Mouse (Mus musculus): ENCODE measurements around the gene Fzd4. TPM values are rescaled to one million over a fixed set of nuclear protein-coding genes. Genes with fewer than 3 reads are reported as not detected.

Gene Fzd4
- polyA plus RNA-seq, 1 experiment from 2014 or later = 3.8 TPM

GRCm38 (mm10) chr7:89406011-89406410 is 1.9 kb downstream of the Fzd4 start:
- Histone ChIP-seq H3K4me2 (replicated peaks; ENCODE audit: low read depth, low read length) (no peak overlapping the region), H3K27me3 (ENCODE audit: control insufficient read depth, insufficient read depth, low read length) (peaks cover 5% of the 10 kb centered on the region)

GRCm38 (mm10) chr7:89407006-89407940 is 3.1 kb downstream of the Fzd4 start:
- no peak overlapping the region for H3K4me3 ChIP-seq (ENCODE audit: low read depth, low read length)
- 90% methylated on average over 24 of the region's 24 CpGs for WGBS

More at GRCm38 (mm10) chr7:89406011-89406410, 1.9 kb downstream of the Fzd4 start:
- H3K27ac ChIP-seq (ENCODE audit: low read depth, low read length) = no peak overlapping the region
- H3K4me3 ChIP-seq (ENCODE audit: low read depth, low read length) = peak overlapping the region; percentile 8; the same call in 1 of the 2 replicates
- no peaks in the 10 kb centered on the region for H3K36me3 ChIP-seq (ENCODE audit: control insufficient read depth, insufficient read depth, low read length)
- H3K4me1 ChIP-seq (replicated peaks; ENCODE audit: control insufficient read depth, insufficient read depth, low read length) = peaks cover 3% of the 10 kb centered on the region; the same call in 1 of the 2 replicates
- no peak for DNase-seq (ENCODE audit: low spot score)
- no peaks in the 10 kb centered on the region for H3K9me3 ChIP-seq (ENCODE audit: control insufficient read depth, low read length)
- 58% methylated on average over 1 of the region's 1 CpGs for WGBS
- ATAC-seq (ENCODE audit: low FRiP score) = no peak
- H3K9ac ChIP-seq (ENCODE audit: low read depth, low read length) = no peak overlapping the region

GRCm38 (mm10) chr7:89410294-89410693 is 6.1 kb downstream of the Fzd4 start:
- 80% methylated on average over 4 of the region's 4 CpGs for WGBS
- no peaks in the 10 kb centered on the region for H3K9me3 ChIP-seq (ENCODE audit: control insufficient read depth, low read length)
- no peak overlapping the region for H3K27ac ChIP-seq (ENCODE audit: low read depth, low read length)
- H3K4me3 ChIP-seq (ENCODE audit: low read depth, low read length) = no peak overlapping the region
- H3K36me3 ChIP-seq (ENCODE audit: control insufficient read depth, insufficient read depth, low read length) = no peaks in the 10 kb centered on the region
- no peak overlapping the region for H3K9ac ChIP-seq (ENCODE audit: low read depth, low read length)
- no peak for DNase-seq (ENCODE audit: low spot score)
- ATAC-seq (ENCODE audit: low FRiP score) = no peak
- H3K4me1 ChIP-seq (replicated peaks; ENCODE audit: control insufficient read depth, insufficient read depth, low read length) = no peaks in the 10 kb centered on the region; the same call in 1 of the 2 replicates
- H3K27me3 ChIP-seq (ENCODE audit: control insufficient read depth, insufficient read depth, low read length) = no peaks in the 10 kb centered on the region; the same call in 1 of the 2 replicates
- no peak overlapping the region for H3K4me2 ChIP-seq (replicated peaks; ENCODE audit: low read depth, low read length)

More at GRCm38 (mm10) chr7:89407006-89407940, 3.1 kb downstream of the Fzd4 start:
- Histone ChIP-seq H3K36me3 (ENCODE audit: control insufficient read depth, insufficient read depth, low read length) (no peaks in the 10 kb centered on the region), H3K9ac (ENCODE audit: low read depth, low read length) (no peak overlapping the region), H3K27ac (ENCODE audit: low read depth, low read length) (no peak overlapping the region), H3K4me1 (replicated peaks; ENCODE audit: control insufficient read depth, insufficient read depth, low read length) (peaks cover 3% of the 10 kb centered on the region; the same call in 1 of the 2 replicates), H3K27me3 (ENCODE audit: control insufficient read depth, insufficient read depth, low read length) (peaks cover 5% of the 10 kb centered on the region), H3K9me3 (ENCODE audit: control insufficient read depth, low read length) (no peaks in the 10 kb centered on the region), H3K4me2 (replicated peaks; ENCODE audit: low read depth, low read length) (no peak overlapping the region)
- DNase-seq (ENCODE audit: low spot score) = no peak
- no peak for ATAC-seq (ENCODE audit: low FRiP score)

DNA sequence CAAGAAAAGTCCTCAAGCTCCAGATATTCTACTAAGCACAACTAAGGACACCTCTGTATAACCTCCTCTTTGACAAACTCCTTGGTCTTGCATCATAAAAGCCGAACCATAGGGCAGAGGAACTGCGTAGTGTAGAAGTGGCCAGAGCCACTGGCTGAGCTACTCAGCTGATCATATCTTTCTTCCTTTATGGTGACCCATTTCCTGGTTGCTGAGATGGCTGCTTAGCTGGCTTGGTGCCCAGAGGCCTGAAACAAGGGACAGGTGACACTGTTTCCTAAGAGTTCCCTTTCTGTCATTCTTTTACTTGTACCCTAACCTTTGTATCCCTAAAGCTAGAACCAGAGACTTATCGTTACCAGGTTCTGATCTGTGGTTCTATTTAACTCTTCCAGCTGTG is 7.2 kb downstream of the Fzd4 start:
- H3K9me3 ChIP-seq (ENCODE audit: control insufficient read depth, low read length) = no peaks in the 10 kb centered on the region
- WGBS = 90% methylated on average over 3 of the region's 3 CpGs
- H3K27me3 ChIP-seq (ENCODE audit: control insufficient read depth, insufficient read depth, low read length) = no peaks in the 10 kb centered on the region
- no peaks in the 10 kb centered on the region for H3K4me1 ChIP-seq (replicated peaks; ENCODE audit: control insufficient read depth, insufficient read depth, low read length)
- H3K9ac ChIP-seq (ENCODE audit: low read depth, low read length) = no peak overlapping the region
- ATAC-seq (ENCODE audit: low FRiP score) (no peak), DNase-seq (ENCODE audit: low spot score) (no peak)
- H3K36me3 ChIP-seq (ENCODE audit: control insufficient read depth, insufficient read depth, low read length) = no peaks in the 10 kb centered on the region
- no peak overlapping the region for H3K4me3 ChIP-seq (ENCODE audit: low read depth, low read length)
- H3K4me2 ChIP-seq (replicated peaks; ENCODE audit: low read depth, low read length) = no peak overlapping the region
- H3K27ac ChIP-seq (ENCODE audit: low read depth, low read length) = no peak overlapping the region

DNA sequence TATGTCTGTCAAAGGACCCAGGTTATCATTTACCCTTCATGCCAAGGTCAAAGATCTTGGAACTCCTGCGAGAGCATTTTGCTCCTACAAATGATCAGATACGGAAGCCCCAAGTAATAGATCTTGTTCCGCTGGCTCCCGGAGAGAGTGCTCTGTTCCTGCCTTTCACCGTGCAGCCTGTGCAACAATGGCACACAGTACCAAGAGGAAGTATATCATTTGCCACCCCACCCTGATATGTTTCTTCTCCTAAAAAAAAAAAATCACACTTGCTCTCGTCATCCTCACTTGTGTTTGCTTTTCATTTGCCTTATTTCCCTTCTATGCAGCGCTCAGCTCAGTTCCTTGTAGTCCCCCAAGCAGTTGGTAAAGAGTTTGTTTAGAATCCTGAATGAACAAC is 7.9 kb downstream of the Fzd4 start:
- Histone ChIP-seq H3K9me3 (ENCODE audit: control insufficient read depth, low read length) (no peaks in the 10 kb centered on the region), H3K27ac (ENCODE audit: low read depth, low read length) (no peak overlapping the region), H3K4me3 (ENCODE audit: low read depth, low read length) (no peak overlapping the region), H3K4me2 (replicated peaks; ENCODE audit: low read depth, low read length) (no peak overlapping the region), H3K4me1 (replicated peaks; ENCODE audit: control insufficient read depth, insufficient read depth, low read length) (no peaks in the 10 kb centered on the region), H3K36me3 (ENCODE audit: control insufficient read depth, insufficient read depth, low read length) (no peaks in the 10 kb centered on the region), H3K9ac (ENCODE audit: low read depth, low read length) (no peak overlapping the region), H3K27me3 (ENCODE audit: control insufficient read depth, insufficient read depth, low read length) (no peaks in the 10 kb centered on the region)
- DNase-seq (ENCODE audit: low spot score) = no peak
- 88% methylated on average over 7 of the region's 7 CpGs for WGBS
- ATAC-seq (ENCODE audit: low FRiP score) = no peak

- no peak overlapping the region for H3K9ac ChIP-seq (ENCODE audit: low read depth, low read length)
- DNase-seq (ENCODE audit: low spot score) (no peak), ATAC-seq (ENCODE audit: low FRiP score) (no peak)
- H3K36me3 ChIP-seq (ENCODE audit: control insufficient read depth, insufficient read depth, low read length) = no peaks in the 10 kb centered on the region
- H3K9me3 ChIP-seq (ENCODE audit: control insufficient read depth, low read length) = no peaks in the 10 kb centered on the region
- H3K4me2 ChIP-seq (replicated peaks; ENCODE audit: low read depth, low read length) = no peak overlapping the region
- WGBS = 85% methylated on average over 4 of the region's 4 CpGs
- H3K4me1 ChIP-seq (replicated peaks; ENCODE audit: control insufficient read depth, insufficient read depth, low read length) = no peaks in the 10 kb centered on the region
- H3K4me3 ChIP-seq (ENCODE audit: low read depth, low read length) = no peak overlapping the region
- no peaks in the 10 kb centered on the region for H3K27me3 ChIP-seq (ENCODE audit: control insufficient read depth, insufficient read depth, low read length)
- H3K27ac ChIP-seq (ENCODE audit: low read depth, low read length) = no peak overlapping the region
Observed at GRCm38 (mm10) chr7:89416027-89416426, 11.9 kb downstream of the Fzd4 start.

GRCm38 (mm10) chr7:89417707-89418106 is 13.6 kb downstream of the Fzd4 start:
- Histone ChIP-seq H3K27ac (ENCODE audit: low read depth, low read length) (no peak overlapping the region), H3K27me3 (ENCODE audit: control insufficient read depth, insufficient read depth, low read length) (no peaks in the 10 kb centered on the region), H3K9ac (ENCODE audit: low read depth, low read length) (no peak overlapping the region), H3K4me1 (replicated peaks; ENCODE audit: control insufficient read depth, insufficient read depth, low read length) (no peaks in the 10 kb centered on the region), H3K36me3 (ENCODE audit: control insufficient read depth, insufficient read depth, low read length) (no peaks in the 10 kb centered on the region), H3K4me2 (replicated peaks; ENCODE audit: low read depth, low read length) (no peak overlapping the region), H3K9me3 (ENCODE audit: control insufficient read depth, low read length) (no peaks in the 10 kb centered on the region), H3K4me3 (ENCODE audit: low read depth, low read length) (no peak overlapping the region)
- DNase-seq (ENCODE audit: low spot score) = no peak
- WGBS = 60% methylated on average over 2 of the region's 2 CpGs
- ATAC-seq (ENCODE audit: low FRiP score) = no peak

GRCm38 (mm10) chr7:89418127-89418653 is 14.0 kb downstream of the Fzd4 start:
- H3K9me3 ChIP-seq (ENCODE audit: control insufficient read depth, low read length) = no peaks in the 10 kb centered on the region
- no peak overlapping the region for H3K9ac ChIP-seq (ENCODE audit: low read depth, low read length)
- H3K27me3 ChIP-seq (ENCODE audit: control insufficient read depth, insufficient read depth, low read length) = no peaks in the 10 kb centered on the region
- no peaks in the 10 kb centered on the region for H3K36me3 ChIP-seq (ENCODE audit: control insufficient read depth, insufficient read depth, low read length)
- H3K4me1 ChIP-seq (replicated peaks; ENCODE audit: control insufficient read depth, insufficient read depth, low read length) = no peaks in the 10 kb centered on the region
- H3K4me3 ChIP-seq (ENCODE audit: low read depth, low read length) = no peak overlapping the region
- DNase-seq (ENCODE audit: low spot score) (no peak), ATAC-seq (ENCODE audit: low FRiP score) (no peak)
- H3K4me2 ChIP-seq (replicated peaks; ENCODE audit: low read depth, low read length) = no peak overlapping the region
- 64% methylated on average over 8 of the region's 8 CpGs for WGBS
- H3K27ac ChIP-seq (ENCODE audit: low read depth, low read length) = no peak overlapping the region

Data from hindbrain, embryonic 11.5 days (tissue).